Mouse (Mus musculus) limb, embryonic 15.5 days (tissue): ENCODE results near the gene Fnbp1. TPM values are rescaled to one million over a fixed set of nuclear protein-coding genes. Genes with fewer than 3 reads are reported as not detected.
"Not testable (repeated sequence)": the region's sequence is repeated elsewhere in the genome, so short reads cannot be mapped to it uniquely, and the experiment has no call there.

Source experiments
- ATAC-seq: fragments of 200-750 bp; cut with Nextera tagmentation; 2 replicates; pipeline ENCODE4 v1.8.0; 2017; ENCODE audit warnings: low read depth, moderate TSS enrichment; ENCODE audit not compliant: insufficient number of reproducible peaks, low FRiP score, low TSS enrichment
- H3K27ac ChIP-seq: fragments of 300-500 bp; sonication (generic); 2 replicates; pipeline ENCODE4 v1.5.1; 2015; ENCODE audit warnings: moderate library complexity, mild to moderate bottlenecking, inconsistent platforms
- H3K27me3 ChIP-seq: fragments of 300-500 bp; sonication (generic); 2 replicates; pipeline ENCODE4 v1.6.1; 2015; ENCODE audit warnings: inconsistent platforms
- H3K36me3 ChIP-seq: fragments of 300-500 bp; sonication (generic); 2 replicates; pipeline ENCODE4 v1.6.1; 2015; ENCODE audit warnings: inconsistent platforms
- H3K4me1 ChIP-seq: fragments of 300-500 bp; sonication (generic); 2 replicates; pipeline ENCODE4 v1.6.1; 2015; ENCODE audit warnings: inconsistent platforms
- H3K4me2 ChIP-seq: fragments of 300-500 bp; sonication (generic); 2 replicates; pipeline ENCODE4 v1.6.1; 2015; ENCODE audit warnings: mild to moderate bottlenecking, inconsistent platforms
- H3K4me3 ChIP-seq: fragments of 300-500 bp; sonication (generic); 2 replicates; pipeline ENCODE4 v1.5.1; 2015; ENCODE audit warnings: mild to moderate bottlenecking, inconsistent platforms
- H3K9ac ChIP-seq: fragments of 300-500 bp; sonication (generic); 2 replicates; pipeline ENCODE4 v1.6.1; 2015; ENCODE audit warnings: inconsistent platforms
- H3K9me3 ChIP-seq: fragments of 300-500 bp; sonication (generic); 2 replicates; pipeline ENCODE4 v1.6.1; 2016; ENCODE audit warnings: inconsistent platforms
- WGBS: fragments of 180-500 bp; shearing (Covaris S2); methylation state at CpG from one replicate; pipeline ENCODE4 v1.1.7; 2015; 5-methylcytosine and 5-hydroxymethylcytosine counted together
- polyA plus RNA-seq: library from polyadenylated mRNA; unstranded; fragments of >200 nt; fragmentation: Nextera tagmentation; extraction: Ambion mirVana; gene quantifications from 2 replicates; pipeline ENCODE4 v1.2.1, GENCODE M21; 2015

Gene Fnbp1
- polyA plus RNA-seq, 1 experiment from 2014 or later, result 27.5 TPM

GRCm38 (mm10) chr2:31169001-31169400 lies 27.2 kb upstream of the Fnbp1 start:
- H3K9me3 ChIP-seq, result no peaks in the 10 kb centered on the region

GRCm38 (mm10) chr2:31167571-31167970 lies 25.8 kb upstream of the Fnbp1 start:
- H3K9ac ChIP-seq, H3K9me3 ChIP-seq, H3K4me2 ChIP-seq, H3K4me3 ChIP-seq, ATAC-seq, H3K27me3 ChIP-seq, H3K27ac ChIP-seq: not testable (repeated sequence)
- Histone ChIP-seq H3K4me1 (peaks cover 24% of the 10 kb centered on the region), H3K36me3 (peaks cover 59% of the 10 kb centered on the region)
- 92% methylated on average over 2 of the region's 2 CpGs for WGBS

More at GRCm38 (mm10) chr2:31169001-31169400, 27.2 kb upstream of the Fnbp1 start:
- no peak for ATAC-seq
- no peak overlapping the region for H3K4me3 ChIP-seq
- WGBS, result 87% methylated on average over 10 of the region's 10 CpGs
- no peak overlapping the region for H3K9ac ChIP-seq
- H3K27me3 ChIP-seq, result no peaks in the 10 kb centered on the region
- peaks cover 74% of the 10 kb centered on the region for H3K36me3 ChIP-seq
- no peak overlapping the region for H3K27ac ChIP-seq
- H3K4me1 ChIP-seq, result peaks cover 17% of the 10 kb centered on the region
- H3K4me2 ChIP-seq, result no peak overlapping the region

DNA sequence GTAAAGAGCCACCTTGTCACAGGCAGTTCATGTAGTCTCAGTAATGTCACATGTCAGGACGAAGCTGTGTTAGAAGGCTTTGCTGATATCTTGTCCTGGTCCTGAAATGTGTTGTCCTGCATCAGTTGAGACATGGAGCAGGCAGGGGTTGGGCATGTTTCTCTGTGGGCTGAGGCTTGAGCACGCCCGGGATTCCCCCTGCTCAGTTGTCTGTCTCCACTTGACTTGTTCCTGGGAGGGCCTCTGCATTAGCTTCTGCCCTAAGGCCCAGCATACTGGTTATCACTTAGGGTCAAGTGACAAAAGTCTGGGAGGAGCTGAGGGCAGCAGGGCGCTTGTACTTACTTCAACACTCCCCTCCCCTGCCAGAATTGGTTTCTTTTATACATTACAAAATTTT lies 23.7 kb upstream of the Fnbp1 start:
- Histone ChIP-seq H3K4me2 (no peak overlapping the region), H3K4me3 (no peak overlapping the region), H3K9me3 (no peaks in the 10 kb centered on the region), H3K4me1 (peaks cover 24% of the 10 kb centered on the region), H3K36me3 (peaks cover 39% of the 10 kb centered on the region), H3K9ac (no peak overlapping the region), H3K27ac (peak overlapping the region; percentile 72), H3K27me3 (no peaks in the 10 kb centered on the region)
- no peak for ATAC-seq
- 74% methylated on average over 4 of the region's 4 CpGs for WGBS

DNA sequence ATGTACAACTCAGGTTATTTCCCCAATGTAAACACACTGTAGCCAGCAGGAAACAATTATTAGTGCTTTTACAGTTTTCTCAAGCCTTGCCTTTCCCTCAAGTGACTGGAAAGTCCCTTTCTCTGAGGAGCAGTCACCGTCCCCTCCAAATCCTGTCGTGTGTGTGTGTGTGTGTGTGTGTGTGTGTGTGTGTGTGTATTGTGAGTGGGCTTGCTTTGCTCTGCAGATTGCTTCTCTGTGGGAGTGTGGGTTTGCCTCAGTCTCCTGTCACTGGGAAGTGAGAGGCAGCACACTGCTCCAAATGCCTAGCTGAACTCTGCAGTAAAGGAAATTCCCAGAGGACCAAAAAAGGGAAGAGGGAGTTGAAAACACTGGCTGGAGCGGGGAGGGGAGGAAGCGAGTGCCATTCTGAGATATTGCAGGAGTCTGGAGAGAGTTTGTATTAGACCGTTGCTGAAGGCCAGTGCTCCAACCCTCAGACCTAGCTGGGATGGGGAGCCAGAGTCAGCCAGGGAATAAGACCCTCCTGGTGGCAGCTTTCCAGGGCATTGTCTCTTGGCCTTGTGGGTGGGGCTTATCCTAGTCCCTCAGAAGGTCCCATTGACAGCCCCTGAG lies 23.1 kb upstream of the Fnbp1 start:
- ATAC-seq, result no peak
- Histone ChIP-seq H3K4me3 (no peak overlapping the region), H3K4me2 (no peak overlapping the region), H3K4me1 (peaks cover 24% of the 10 kb centered on the region), H3K27me3 (no peaks in the 10 kb centered on the region), H3K9ac (no peak overlapping the region), H3K27ac (peak overlapping the region; percentile 72), H3K9me3 (no peaks in the 10 kb centered on the region), H3K36me3 (peaks cover 33% of the 10 kb centered on the region)
- 27% methylated on average over 5 of the region's 5 CpGs for WGBS

DNA sequence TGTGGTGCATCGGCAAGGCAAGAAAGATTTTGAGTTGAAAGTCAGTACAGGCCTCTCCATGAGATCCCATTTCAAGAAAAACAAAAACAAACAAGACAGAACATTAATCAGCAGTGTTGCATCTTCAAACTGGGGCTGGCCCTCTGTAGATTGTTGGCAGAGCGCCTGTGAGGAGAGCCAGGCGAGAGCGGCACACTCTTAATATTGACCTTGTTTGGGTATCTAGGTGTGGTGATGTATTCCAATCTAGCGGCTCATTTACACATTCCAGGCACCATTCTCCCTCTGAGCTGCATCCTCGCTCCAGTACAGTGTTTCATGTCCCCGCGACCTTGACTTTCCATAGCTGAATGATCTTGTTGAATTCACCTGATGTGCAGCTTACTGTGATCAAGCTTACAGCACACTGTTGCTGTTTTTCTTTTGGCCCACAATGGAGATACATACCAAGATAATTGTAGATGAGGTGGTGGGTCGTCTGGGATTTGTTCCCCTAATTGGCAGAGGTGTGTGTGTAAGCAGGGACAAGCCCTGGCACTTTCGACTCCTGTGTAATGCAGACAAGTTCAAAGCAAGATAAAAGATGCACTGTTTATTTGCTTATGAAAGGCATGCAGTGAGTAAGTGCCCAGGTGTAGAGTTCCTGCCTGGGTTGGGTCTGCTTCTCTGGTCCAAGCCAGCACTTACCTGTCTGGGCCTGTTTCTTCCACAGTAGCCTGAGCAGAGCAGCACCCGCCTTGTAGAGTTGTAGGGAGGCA lies 21.7 kb upstream of the Fnbp1 start:
- Histone ChIP-seq H3K27ac (peak overlapping the region; percentile 71), H3K9me3 (no peaks in the 10 kb centered on the region), H3K27me3 (no peaks in the 10 kb centered on the region), H3K4me2 (no peak overlapping the region), H3K36me3 (peaks cover 19% of the 10 kb centered on the region), H3K4me1 (peaks cover 24% of the 10 kb centered on the region), H3K9ac (no peak overlapping the region), H3K4me3 (no peak overlapping the region)
- no peak for ATAC-seq
- 72% methylated on average over 11 of the region's 11 CpGs for WGBS

DNA sequence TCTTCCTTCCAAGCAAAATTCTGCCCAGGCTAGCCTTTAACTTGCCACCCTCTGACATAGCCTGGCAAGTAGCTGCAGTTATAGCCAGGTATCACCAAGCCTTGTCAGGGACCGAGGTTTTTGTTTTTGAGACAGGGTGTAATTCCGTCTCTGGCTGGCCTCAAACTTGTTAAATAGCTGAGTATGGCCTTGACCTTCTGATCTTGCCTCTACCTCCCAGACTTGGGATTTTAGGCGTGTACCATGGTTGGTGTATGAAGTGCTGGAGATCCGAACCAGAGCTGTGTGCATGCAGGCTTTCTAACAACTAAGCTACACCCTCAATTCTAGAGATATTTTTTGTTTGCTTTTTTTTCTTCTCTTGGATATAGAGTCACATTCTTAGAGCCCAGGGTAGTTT lies 19.8 kb upstream of the Fnbp1 start:
- Histone ChIP-seq H3K4me1 (peaks cover 27% of the 10 kb centered on the region), H3K9me3 (no peaks in the 10 kb centered on the region), H3K27ac (no peak overlapping the region), H3K36me3 (peaks cover 3% of the 10 kb centered on the region; the same call in 1 of the 2 replicates), H3K27me3 (no peaks in the 10 kb centered on the region), H3K4me3 (no peak overlapping the region), H3K9ac (no peak overlapping the region), H3K4me2 (no peak overlapping the region)
- WGBS, result 89% methylated on average over 4 of the region's 4 CpGs
- no peak for ATAC-seq

- WGBS, result 87% methylated on average over 10 of the region's 10 CpGs
- Histone ChIP-seq H3K4me2 (no peak overlapping the region), H3K27ac (no peak overlapping the region), H3K4me1 (peaks cover 22% of the 10 kb centered on the region), H3K4me3 (no peak overlapping the region), H3K9me3 (no peaks in the 10 kb centered on the region), H3K36me3 (no peaks in the 10 kb centered on the region), H3K9ac (no peak overlapping the region), H3K27me3 (no peaks in the 10 kb centered on the region)
- ATAC-seq, result no peak
Observed at GRCm38 (mm10) chr2:31160147-31160920, 18.5 kb upstream of the Fnbp1 start.

- Histone ChIP-seq H3K4me2 (no peak overlapping the region), H3K9me3 (no peaks in the 10 kb centered on the region), H3K4me3 (no peak overlapping the region), H3K4me1 (peaks cover 11% of the 10 kb centered on the region), H3K36me3 (no peaks in the 10 kb centered on the region), H3K27me3 (no peaks in the 10 kb centered on the region), H3K9ac (no peak overlapping the region), H3K27ac (no peak overlapping the region)
- no peak for ATAC-seq
- 93% methylated on average over 3 of the region's 3 CpGs for WGBS
Observed at GRCm38 (mm10) chr2:31156846-31157245, 15.0 kb upstream of the Fnbp1 start.

DNA sequence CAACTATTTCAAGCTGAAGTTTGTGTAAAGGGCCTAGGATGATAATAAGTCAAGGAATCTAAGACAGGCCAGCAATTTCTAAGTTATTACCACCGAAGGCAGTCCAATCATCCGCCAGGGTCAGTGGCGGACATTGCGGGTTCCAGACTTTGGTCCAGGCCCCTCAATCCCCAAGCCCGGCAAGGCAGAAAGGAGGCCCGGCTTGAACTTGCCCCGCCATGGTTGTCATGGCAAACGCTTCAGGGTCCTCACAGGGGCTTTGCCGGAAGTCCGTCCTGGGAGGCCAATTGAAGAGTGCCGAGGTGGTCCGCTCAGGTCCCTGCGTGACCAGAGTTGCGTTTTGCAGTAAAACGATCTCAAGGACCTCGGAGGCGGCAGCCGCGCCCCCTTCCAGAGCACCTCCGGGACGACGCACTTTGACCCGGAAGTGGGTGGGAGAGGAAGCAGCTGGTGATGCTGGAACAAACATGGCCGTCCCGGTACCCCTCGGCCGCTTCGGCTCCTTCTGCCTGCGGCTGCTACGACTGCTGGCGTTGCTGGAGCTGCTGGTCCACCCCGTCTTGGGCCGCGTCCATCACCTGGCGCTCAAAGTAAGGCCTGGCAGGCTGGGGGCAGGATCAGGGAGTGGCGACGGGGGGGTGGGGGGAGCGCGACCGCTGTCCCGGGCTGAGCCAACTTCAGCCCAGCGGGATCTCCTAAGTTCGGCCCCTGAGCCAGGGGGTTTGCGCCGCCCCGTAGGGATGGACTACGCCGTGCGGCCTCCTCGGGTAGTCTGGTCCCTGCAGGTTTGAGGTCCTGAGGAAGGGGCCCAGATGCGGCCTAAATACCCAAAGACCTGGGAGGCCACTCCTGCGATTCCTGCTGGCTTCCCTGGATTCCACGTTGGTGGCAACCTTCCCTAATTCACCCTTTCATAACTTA lies 10.3 kb upstream of the Fnbp1 start, which contains the start of gene Gpr107:
Gpr107 (plus strand) TSS at position 425 of the 921 bp plus-strand sequence.
- Histone ChIP-seq H3K9me3 (no peaks in the 10 kb centered on the region), H3K36me3 (peaks cover 21% of the 10 kb centered on the region), H3K27ac (peak within 1 kb of the TSS; percentile 91), H3K4me3 (peak within 1 kb of the TSS; percentile 98), H3K4me1 (peaks cover 16% of the 10 kb centered on the region), H3K9ac (peak within 1 kb of the TSS; percentile 92), H3K4me2 (peak within 1 kb of the TSS; percentile 65), H3K27me3 (no peaks in the 10 kb centered on the region)
- WGBS, result under 1% methylated on average over 53 of the region's 53 CpGs
- ATAC-seq, result peak; percentile 89

DNA sequence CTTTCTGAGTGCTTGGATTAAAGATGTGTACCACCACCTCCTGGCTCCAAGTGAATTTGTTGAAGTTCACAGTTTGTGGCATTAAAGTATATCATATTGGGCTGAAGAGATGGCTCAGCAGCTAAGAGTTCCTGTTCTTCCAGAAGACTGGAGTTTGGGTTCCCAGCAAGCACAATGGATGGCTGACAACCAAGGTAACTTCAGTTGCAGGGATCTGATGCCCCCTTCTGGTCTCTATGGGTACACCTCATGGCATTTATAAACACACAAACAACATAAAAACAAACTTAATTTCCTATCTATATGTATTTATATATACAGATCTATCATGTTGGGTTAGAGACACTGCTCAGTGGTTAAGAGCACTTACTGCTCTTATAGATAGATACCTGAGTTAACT lies 9.0 kb upstream of the Fnbp1 start:
- Histone ChIP-seq H3K9me3 (no peaks in the 10 kb centered on the region), H3K36me3 (peaks cover 31% of the 10 kb centered on the region), H3K9ac (no peak overlapping the region), H3K27me3 (no peaks in the 10 kb centered on the region), H3K4me2 (no peak overlapping the region), H3K4me1 (peaks cover 14% of the 10 kb centered on the region), H3K4me3 (no peak overlapping the region), H3K27ac (no peak overlapping the region)
- ATAC-seq, result no peak

DNA sequence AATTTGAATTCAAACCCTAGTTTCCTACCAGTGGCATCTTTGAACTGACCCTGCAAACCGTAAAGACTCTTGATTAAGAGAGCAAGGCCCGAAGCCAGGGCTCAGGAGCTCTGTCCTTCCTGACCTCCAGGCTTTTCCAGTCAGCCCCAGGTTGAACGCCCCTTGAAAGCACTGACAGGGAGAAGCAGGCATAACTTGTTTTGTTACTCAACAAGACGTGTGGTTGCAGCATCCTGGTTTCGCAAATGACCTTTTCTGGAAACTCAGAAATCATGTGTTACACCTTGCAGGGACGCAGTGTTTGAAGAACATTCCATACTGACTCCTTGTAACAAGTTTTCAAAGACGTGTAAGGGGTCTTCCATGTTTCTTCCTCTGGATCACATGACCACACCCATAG lies 5.2 kb upstream of the Fnbp1 start:
- H3K27me3 ChIP-seq, result no peaks in the 10 kb centered on the region
- no peak overlapping the region for H3K4me3 ChIP-seq
- H3K36me3 ChIP-seq, result peaks cover 31% of the 10 kb centered on the region
- H3K27ac ChIP-seq, result no peak overlapping the region
- no peaks in the 10 kb centered on the region for H3K9me3 ChIP-seq
- H3K4me2 ChIP-seq, result no peak overlapping the region
- H3K4me1 ChIP-seq, result peaks cover 18% of the 10 kb centered on the region; the same call in 1 of the 2 replicates
- 79% methylated on average over 7 of the region's 7 CpGs for WGBS
- no peak overlapping the region for H3K9ac ChIP-seq
- ATAC-seq, result no peak
